15 mouse cellular contexts compared by ENCODE assay signal in genomic region chr10:29374065-29374464, GRCm38 (mm10).
"Had no signal": no experiment of that assay in that cellular context is flagged by ENCODE, and none has a peak within 500 bp of the region (broad histone marks: within the 10 kb centered on the region; RNA-seq: fewer than 3 reads in every experiment).

No protein-coding gene starts in this region.

- H3K9me3 ChIP-seq: limb, embryonic 12.5 days; liver, embryonic 13.5 days; neural tube, embryonic 13.5 days had no signal

- H3K36me3 ChIP-seq: limb, embryonic 12.5 days; liver, embryonic 13.5 days; neural tube, embryonic 13.5 days had no signal

- H3K4me2 ChIP-seq: limb, embryonic 12.5 days; liver, embryonic 13.5 days; neural tube, embryonic 13.5 days had no signal

- H3K9ac ChIP-seq: limb, embryonic 12.5 days; liver, embryonic 13.5 days; liver, postnatal 0 days; neural tube, embryonic 13.5 days had no signal

- DNase-seq: kidney, adult 18-20 months; kidney, postnatal 10 days; kidney, postnatal 4 days; liver; liver, embryonic 13.5 days; liver, postnatal 0 days; midbrain, embryonic 14.5 days; retina, postnatal 1 day; right cerebral cortex, postnatal 4 days; spleen, adult 18-20 months; thymus, adult 18-20 months; thymus, postnatal 25 days had no signal

- H3K27me3 ChIP-seq: limb, embryonic 12.5 days; liver, embryonic 13.5 days; neural tube, embryonic 13.5 days had no signal

- H3K4me3 ChIP-seq: left cerebral cortex, adult 2 months; limb, embryonic 12.5 days; liver, embryonic 13.5 days; neural tube, embryonic 13.5 days had no signal

- H3K4me1 ChIP-seq: liver, embryonic 13.5 days; neural tube, embryonic 13.5 days had no signal

- ATAC-seq: liver, postnatal 0 days had no signal

- H3K27ac ChIP-seq: left cerebral cortex, adult 2 months; limb, embryonic 12.5 days; liver, embryonic 13.5 days; neural tube, embryonic 13.5 days had no signal
